Mouse (Mus musculus): ENCODE results near the gene Lrrk1. TPM values are rescaled to one million over a fixed set of nuclear protein-coding genes. Genes with fewer than 3 reads are reported as not detected.

The Lrrk1 gene
- polyA plus RNA-seq, 1 experiment: 39.4 TPM

- DNase-seq (ENCODE audit: low spot score): no peak
Measured at GRCm38 (mm10) chr7:66340044-66340443, 48.1 kb downstream of the Lrrk1 start.

DNA sequence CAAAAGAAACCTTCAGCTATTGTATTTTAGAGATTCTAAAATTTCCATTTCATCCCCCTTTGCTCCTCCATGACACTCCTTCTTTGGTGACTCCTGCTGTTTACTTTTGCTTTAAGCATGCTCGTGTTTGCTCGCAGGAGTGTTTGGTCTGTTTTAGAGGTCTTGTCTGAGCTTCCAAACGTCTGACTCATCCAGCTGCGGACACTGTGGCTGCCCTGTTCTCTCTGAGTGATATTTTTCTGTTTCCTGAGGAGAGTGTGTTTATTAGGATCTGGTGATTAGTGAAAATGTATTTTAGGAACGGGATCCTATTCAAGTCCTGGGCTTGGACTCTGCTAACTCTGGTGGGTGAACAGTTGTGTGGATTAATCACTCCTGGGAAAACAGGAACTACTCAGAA lies 48.5 kb downstream of the Lrrk1 start:
- no peak for DNase-seq (ENCODE audit: low spot score)

GRCm38 (mm10) chr7:66336955-66337354 lies 51.2 kb downstream of the Lrrk1 start:
- no peak for DNase-seq (ENCODE audit: low spot score)

- no peak for DNase-seq (ENCODE audit: low spot score)
Measured at GRCm38 (mm10) chr7:66333906-66334500, 54.1 kb downstream of the Lrrk1 start.

DNA sequence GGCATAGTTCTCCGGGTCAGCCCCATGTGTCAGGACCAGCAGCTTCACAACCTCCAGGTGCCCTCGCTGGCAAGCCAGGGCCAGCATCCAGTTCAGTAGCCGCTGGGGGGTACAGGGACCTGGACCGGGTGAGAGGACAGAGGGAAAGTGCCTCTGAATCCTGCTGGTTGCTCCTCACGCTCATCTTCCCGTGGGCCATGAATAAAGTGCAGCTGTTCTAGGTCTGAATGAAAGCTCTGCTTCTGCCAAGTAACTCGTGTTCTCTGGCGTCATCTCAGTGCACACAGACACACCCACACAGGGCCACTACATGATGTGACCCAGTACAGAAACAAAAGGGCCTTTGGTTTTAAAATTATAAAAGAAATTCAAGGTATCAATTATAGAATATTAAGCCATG lies 55.8 kb downstream of the Lrrk1 start:
- no peak for DNase-seq (ENCODE audit: low spot score)

- DNase-seq (ENCODE audit: low spot score): no peak
Measured at GRCm38 (mm10) chr7:66330610-66331009, 57.5 kb downstream of the Lrrk1 start.

DNA sequence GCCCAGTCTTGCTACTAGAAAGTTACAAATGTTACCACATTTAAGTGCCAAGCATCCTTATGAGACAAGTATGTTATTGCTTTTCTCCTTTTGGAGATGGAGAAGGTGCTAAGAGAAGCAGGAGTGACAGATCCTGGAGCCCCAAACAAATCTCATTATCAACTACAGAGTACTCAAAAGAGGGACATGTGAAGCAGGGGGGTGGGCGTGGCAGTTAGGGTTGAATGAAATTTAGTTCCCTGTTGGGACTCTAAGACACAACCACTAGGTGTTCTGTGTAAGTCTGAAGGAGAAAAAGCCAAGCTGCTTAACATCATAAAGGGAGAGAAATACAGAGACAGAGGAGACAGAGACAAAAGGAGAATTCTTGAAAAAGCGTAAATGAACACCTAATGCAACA lies 60.6 kb downstream of the Lrrk1 start:
- DNase-seq (ENCODE audit: low spot score): no peak

DNA sequence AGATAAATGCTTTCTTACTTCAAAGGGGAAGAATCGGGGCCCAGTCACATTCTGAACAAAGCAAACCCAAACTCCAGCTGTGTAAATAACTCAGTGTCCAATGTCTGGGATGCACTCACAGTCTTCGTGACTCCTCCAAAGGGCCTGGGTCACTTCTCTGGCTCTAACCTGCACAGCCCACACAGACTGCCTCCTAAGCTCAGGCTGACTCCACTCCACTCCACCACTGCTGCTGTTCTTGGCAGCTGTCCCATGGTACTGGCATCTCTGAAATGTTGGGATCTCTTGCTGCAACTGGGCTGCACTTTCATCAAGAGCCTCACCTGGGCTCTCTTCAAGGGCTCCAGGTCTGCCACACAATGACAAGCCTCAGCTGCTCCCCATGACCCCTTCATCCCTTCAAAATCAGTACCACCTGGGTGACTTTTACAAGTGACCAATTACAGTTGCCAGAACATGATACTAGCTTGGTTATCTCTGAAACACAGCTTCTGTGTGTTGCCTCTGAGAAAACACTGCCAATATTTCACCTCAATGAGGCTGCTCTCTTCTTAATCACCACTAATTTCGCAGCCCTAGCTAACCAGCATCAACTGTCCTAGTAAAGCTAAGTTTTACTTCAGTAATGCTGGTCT lies 62.6 kb downstream of the Lrrk1 start:
- no peak for DNase-seq (ENCODE audit: low spot score)

DNA sequence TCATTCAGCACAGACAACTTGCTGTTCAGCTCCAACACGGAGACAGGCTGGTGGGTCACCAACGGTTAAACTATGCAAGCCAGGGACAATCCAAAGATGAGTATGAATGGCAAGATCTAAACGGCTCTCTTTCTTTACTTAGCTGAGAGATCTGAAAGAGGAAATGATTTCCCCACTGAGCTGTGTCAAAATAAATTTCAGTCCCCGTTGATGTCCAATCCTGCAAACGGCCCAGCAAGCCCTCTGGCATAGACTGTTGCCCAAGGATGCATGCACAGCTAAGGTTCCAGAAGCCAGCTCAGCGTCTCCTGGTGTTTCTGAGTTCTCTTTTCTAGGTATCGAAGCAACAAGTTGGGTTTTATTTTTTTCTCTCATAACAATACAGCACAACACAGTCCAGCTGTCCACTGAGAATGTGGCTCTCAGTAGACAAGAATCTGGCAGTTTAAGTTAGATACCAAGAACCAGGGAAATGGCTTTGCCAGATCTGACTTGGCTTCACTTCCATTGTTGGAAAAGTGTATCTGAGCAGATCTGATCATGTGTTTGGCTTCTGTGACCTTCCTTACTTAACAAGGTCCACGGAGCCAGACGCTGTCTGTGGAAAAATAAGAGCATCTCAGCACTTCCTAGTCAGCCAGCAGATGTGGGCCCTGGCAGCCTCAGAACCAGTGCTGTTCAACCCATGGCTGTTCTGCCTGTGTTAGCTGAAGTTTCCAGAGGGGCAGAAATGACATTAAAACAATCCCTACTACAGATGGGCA lies 64.7 kb downstream of the Lrrk1 start:
- DNase-seq (ENCODE audit: low spot score): no peak

- no peak for DNase-seq (ENCODE audit: low spot score)
Measured at GRCm38 (mm10) chr7:66320996-66321395, 67.2 kb downstream of the Lrrk1 start.

- no peak for DNase-seq (ENCODE audit: low spot score)
Measured at GRCm38 (mm10) chr7:66318147-66318546, 70.0 kb downstream of the Lrrk1 start.

DNA sequence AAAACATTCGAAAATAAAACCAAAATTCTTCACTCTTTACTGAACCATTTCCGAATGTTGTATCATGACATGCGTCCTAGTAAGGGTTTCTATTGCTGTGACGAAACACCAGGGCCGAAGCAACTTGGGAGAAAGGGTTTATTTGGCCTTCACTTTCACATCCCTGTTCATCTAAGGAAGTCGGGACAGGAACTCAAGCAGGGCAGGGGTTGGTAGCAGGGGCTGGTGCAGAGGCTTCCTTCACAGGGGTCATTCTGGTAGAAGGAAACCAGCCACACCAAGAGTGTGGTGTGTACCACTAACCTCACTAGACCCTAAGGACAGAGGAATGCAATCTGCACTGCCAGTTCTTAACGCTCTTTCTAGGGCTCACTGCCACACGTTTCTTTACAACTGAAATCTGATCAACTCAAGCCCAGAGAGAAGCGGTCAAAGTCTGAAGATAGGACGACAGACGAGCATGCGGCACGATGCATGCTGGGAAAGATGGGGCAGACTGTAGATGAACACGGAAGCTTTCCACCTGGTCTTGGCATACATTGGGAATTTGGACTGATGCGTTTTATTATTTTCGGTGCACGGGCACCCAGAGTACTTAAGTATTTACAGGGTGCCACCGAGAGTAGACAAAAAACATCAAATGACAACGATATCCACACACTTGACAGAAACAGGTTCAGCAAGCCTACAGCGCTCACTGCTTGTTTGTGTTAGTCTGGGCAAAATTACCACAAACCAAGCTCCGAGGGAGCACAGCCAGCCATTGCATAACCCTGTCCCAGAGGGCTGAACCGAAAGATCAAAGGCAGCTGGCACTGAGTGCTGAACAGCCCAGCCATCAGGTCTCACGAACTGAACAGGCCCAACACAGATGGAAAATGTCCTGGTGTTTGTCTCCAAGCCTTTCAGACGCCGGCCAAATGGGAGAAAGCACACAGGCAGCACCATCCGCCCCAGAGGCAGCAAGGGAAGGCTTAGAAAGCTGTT lies 77.2 kb downstream of the Lrrk1 start:
- no peak for DNase-seq (ENCODE audit: low spot score)

DNA sequence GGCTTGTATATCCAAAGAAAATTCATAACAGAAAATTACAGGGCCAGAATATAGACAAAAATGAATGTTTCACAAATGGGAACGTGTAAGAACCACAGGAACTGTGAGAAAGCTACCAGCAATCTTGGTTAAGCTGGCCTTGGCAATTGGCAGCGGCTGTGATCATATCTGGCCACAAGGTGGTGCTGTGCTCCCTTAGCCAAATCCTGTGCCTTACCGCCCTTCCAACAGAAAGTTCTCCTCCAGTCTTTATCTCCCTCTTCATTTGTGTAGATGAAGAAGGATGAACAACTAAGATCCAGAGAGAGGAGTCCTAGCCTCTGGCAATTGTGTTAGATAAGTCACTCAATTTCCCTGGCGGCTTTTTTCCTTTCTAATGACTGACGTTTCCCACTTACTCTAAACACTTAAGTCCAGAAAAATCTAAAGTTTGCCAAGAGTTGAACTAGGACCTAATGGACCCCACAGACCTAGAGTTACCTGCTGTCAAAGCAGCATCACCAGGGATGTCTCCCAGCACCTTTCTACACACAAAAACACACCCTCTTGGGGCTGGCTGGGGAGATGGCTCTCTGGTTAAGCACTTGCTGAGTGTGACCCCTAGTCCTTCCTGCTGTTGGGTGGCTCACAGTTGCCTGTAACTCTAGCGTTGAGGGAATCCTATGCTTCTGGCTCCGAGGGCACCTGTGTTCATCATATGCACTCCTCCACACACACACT lies 78.0 kb downstream of the Lrrk1 start:
- DNase-seq (ENCODE audit: low spot score): no peak

DNA sequence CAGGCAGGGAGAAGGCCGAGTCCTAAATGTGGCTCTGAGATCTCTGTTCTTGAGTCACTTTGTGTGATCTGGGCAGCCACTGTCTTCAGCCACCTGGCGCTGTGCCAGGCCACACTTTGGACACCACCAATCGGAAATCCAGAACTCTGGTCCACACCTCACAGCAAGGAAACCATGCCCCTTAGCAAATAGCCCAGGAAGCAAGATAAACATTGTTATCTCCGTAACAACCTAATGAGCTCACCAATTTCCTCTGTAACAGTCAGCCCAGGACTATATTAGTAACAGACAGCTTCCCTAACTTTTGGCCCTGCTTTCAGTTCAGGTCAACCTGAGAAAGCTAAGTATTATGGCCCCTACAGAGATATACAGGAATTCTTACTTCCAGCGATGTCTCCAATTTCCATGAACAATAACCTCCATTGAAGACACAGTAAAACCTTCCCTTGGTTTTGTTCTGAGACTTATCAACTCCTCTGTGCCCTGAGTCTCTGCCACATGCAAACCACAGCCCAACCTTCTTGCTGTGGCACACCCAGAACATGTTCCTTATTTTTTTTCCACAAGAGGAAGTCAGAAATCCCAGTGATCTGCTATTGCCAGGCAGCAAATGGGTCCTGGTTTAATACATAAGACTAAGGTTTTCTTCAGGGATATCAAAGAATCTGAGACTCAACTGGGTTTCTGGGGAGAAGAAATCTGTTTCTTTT lies 78.8 kb downstream of the Lrrk1 start:
- peak; percentile 52 for DNase-seq (ENCODE audit: low spot score)

DNA sequence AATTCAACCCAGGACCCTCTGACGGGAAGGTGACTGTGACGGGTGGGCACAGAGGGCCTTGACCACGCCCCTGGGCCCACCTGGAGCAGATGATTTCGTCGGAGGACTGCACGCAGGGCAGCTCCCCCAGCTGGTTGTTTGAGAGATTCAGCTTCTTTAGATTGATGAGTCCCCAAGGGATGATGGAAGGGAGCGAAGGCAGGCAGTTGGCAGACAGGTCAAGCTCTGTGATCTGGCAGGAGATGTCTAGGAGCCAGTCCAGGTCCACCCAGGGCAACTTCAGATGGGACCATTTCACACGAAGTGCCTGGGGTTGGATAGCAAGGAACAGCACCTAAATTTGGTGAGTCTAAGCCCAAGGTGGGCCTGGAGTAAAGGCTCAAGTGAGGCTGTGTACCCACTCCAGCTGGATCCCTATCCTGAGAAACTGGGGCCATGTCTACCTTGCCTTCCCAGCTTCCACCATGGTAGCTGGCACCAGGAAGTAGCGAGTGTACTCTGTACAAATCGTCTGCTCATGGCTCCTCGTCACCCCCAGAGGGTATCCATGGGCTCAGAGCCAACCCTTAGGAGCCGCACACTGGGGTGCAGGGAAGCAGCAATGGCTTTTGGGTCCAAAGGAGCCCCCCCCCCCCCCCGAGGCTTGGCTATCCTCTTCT lies 79.4 kb downstream of the Lrrk1 start:
- DNase-seq (ENCODE audit: low spot score): no peak

- DNase-seq (ENCODE audit: low spot score): no peak
Measured at GRCm38 (mm10) chr7:66307791-66308190, 80.4 kb downstream of the Lrrk1 start.

DNA sequence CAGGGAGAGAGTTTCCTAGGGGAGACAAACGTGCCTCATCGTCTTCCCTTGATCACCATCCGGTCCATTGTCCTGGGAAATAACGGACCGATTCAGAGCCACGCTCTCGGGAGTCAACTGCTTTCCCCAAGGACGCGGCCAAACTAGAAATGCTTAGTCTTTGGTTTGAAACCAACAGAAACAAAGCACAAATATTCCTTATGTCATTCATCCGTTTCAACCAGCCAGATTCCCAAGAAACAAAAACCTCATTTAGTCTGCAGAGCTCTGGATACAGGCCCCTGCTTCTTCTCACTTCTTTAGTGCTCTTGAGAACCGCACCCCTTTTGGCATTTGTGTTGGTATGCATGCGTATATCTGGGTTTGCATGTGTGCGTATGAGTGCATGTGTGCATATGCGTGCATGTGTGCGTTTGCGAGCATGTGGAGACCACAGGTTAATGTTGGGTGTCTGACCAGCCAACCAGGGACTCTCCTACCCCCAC lies 82.4 kb downstream of the Lrrk1 start:
- DNase-seq (ENCODE audit: low spot score): no peak

GRCm38 (mm10) chr7:66304993-66305713 lies 83.0 kb downstream of the Lrrk1 start:
- DNase-seq (ENCODE audit: low spot score): no peak
